Mouse (Mus musculus): ENCODE results near the gene Zfp30. TPM values are rescaled to one million over a fixed set of nuclear protein-coding genes. Genes with fewer than 3 reads are reported as not detected.

Gene Zfp30
- total and polyA plus RNA-seq, 3 experiments = 1.4 to 2.7 TPM; not detected in 1

DNA sequence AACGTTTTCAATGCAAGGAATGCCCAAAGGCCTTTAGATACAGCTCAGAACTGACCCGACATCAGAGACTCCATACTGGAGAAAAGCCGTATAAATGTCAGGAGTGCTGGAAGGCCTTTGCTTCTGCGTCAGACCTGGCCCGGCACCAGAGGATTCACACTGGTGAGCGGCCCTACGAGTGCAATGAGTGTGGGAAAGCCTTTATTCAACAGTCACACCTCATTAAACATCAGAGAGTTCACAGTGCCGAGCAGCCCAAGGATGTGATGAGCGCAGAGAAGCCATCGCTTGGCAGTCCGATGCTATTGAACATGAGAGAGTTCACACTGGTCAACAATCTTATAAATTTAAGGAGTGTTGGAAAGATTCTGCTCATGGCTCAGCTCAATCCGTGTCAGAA, 46.0 kb downstream of the Zfp30 start:
- Histone ChIP-seq H3K79me2 (ENCODE audit: control insufficient read depth, insufficient read depth, low read length, poor library complexity) (no peaks in the 10 kb centered on the region), H3K4me3 (ENCODE audit: control insufficient read depth in 1 of 2, insufficient read depth in 1 of 2, low read depth in 2 of 2, low read length in 2 of 2) (no peak overlapping the region), H3K36me3 (ENCODE audit: control insufficient read depth in 1 of 2, insufficient read depth in 2 of 2, low read length in 2 of 2) (peaks cover 0 to 2% of the 10 kb centered on the region in 2 experiments; a peak in 1 of 4 replicates), H3K27me3 (ENCODE audit: control insufficient read depth in 1 of 2, insufficient read depth in 2 of 2, low read length in 2 of 2) (no peaks in the 10 kb centered on the region), H3K27ac (ENCODE audit: control insufficient read depth, low read depth, low read length) (no peak overlapping the region), H3K4me1 (ENCODE audit: control insufficient read depth in 1 of 2, insufficient read depth in 2 of 2, low read length in 2 of 2) (no peaks in the 10 kb centered on the region), H3K9ac (ENCODE audit: control insufficient read depth, low read depth, low read length, poor library complexity, severe bottlenecking) (no peak overlapping the region), H3K9me3 (replicated peaks; ENCODE audit: insufficient read depth, low read length) (no peaks in the 10 kb centered on the region)
- DNase-seq (ENCODE audit: low read depth, low spot score) = no peak
- TF ChIP-seq ELF1 (IDR thresholded peaks at IDR 0.05; ENCODE audit: low read depth, low read length) = no peak
- TF ChIP-seq HCFC1 (IDR thresholded peaks at IDR 0.05; ENCODE audit: low read depth, low read length) = no peak
- no peak for TF ChIP-seq CHD1 (IDR thresholded peaks at IDR 0.05; ENCODE audit: low read depth, low read length)
- TF ChIP-seq POLR2AphosphoS2 (IDR thresholded peaks at IDR 0.05; ENCODE audit: low read length) = no peak
- TF ChIP-seq EP300 (IDR thresholded peaks at IDR 0.05; ENCODE audit: low read depth in 1 of 2, low read length in 2 of 2) = no peak
- no peak for TF ChIP-seq TCF12 (IDR thresholded peaks at IDR 0.05; ENCODE audit: low read depth, low read length)
- no peak for TF ChIP-seq TBP (IDR thresholded peaks at IDR 0.05; ENCODE audit: low read depth, low read length)
- no peak for TF ChIP-seq POLR2A (IDR thresholded peaks at IDR 0.05; ENCODE audit: control insufficient read depth in 1 of 2, insufficient read depth in 1 of 2, low read depth in 1 of 2, low read length in 2 of 2, poor library complexity in 1 of 2)
- no peak for TF ChIP-seq MYC (IDR thresholded peaks at IDR 0.05; ENCODE audit: low read depth, low read length)
- no peak for TF ChIP-seq CHD2 (IDR thresholded peaks at IDR 0.05; ENCODE audit: low read length)
- no peak for TF ChIP-seq USF1 (IDR thresholded peaks at IDR 0.05; ENCODE audit: low read depth, low read length)
- TF ChIP-seq MAZ (IDR thresholded peaks at IDR 0.05; ENCODE audit: low read depth, low read length) = no peak
- TF ChIP-seq RCOR1 (IDR thresholded peaks at IDR 0.05; ENCODE audit: low read depth, low read length) = no peak

DNA sequence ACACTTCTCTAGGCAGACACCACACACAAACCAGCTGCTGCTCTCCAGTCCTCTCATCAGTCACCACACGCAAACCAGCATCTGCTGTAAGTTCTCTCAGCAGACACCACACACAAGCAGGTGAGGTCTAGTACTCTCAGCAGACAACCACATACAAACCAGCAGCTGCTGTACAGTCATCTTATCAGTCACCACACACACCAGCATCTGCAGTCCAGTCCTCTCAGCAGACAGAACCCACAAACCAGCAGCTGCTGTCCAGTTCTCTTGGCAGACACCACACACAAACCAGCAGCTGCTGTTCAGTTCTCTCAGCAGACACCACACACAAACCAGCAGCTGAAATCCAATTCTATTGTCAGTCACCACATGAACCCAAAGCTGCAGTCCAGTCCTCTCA, 53.0 kb downstream of the Zfp30 start:
- H3K9me3 ChIP-seq (replicated peaks; ENCODE audit: insufficient read depth, low read length) = no peaks in the 10 kb centered on the region
- peak; percentile 25 for DNase-seq (ENCODE audit: low read depth, low spot score)
- H3K27ac ChIP-seq (ENCODE audit: control insufficient read depth, low read depth, low read length) = no peak overlapping the region
- TF ChIP-seq TCF12 (IDR thresholded peaks at IDR 0.05; ENCODE audit: low read depth, low read length) (peak; percentile 42; the same call in 1 of the 2 replicates), MEF2A (IDR thresholded peaks at IDR 0.05; ENCODE audit: extremely low read depth, insufficient replicate concordance, low read depth, low read length, poor library complexity, severe bottlenecking) (no peak), UBTF (IDR thresholded peaks at IDR 0.05; ENCODE audit: borderline replicate concordance, insufficient read depth, low read depth, low read length) (no peak), ZC3H11A (IDR thresholded peaks at IDR 0.05; ENCODE audit: low read depth, low read length) (no peak), RCOR1 (IDR thresholded peaks at IDR 0.05; ENCODE audit: low read depth, low read length) (no peak), MYB (IDR thresholded peaks at IDR 0.05; ENCODE audit: low read depth, low read length) (no peak), USF1 (IDR thresholded peaks at IDR 0.05; ENCODE audit: low read depth, low read length) (no peak), MAX (IDR thresholded peaks at IDR 0.05; ENCODE audit: low read length) (no peak), CTCF (IDR thresholded peaks at IDR 0.05 in 2 of 3, conservative IDR thresholded peaks at IDR 0.05 in 1 of 3; ENCODE audit: control insufficient read depth in 1 of 3, insufficient read depth in 1 of 3, low read depth in 2 of 3, low read length in 3 of 3, poor library complexity in 1 of 3, severe bottlenecking in 1 of 3) (no peak), ELF1 (IDR thresholded peaks at IDR 0.05; ENCODE audit: low read depth, low read length) (no peak), TAL1 (IDR thresholded peaks at IDR 0.05; ENCODE audit: low read length) (peak; percentile 6; the same call in 1 of the 2 replicates), KAT2A (conservative IDR thresholded peaks at IDR 0.05; ENCODE audit: low read depth, low read length) (no peak), GABPA (IDR thresholded peaks at IDR 0.05; ENCODE audit: low read depth, low read length) (no peak)
- H3K79me2 ChIP-seq (ENCODE audit: control insufficient read depth, insufficient read depth, low read length, poor library complexity) = no peaks in the 10 kb centered on the region
- H3K4me1 ChIP-seq (ENCODE audit: control insufficient read depth in 1 of 2, insufficient read depth in 2 of 2, low read length in 2 of 2) = peaks cover 0 to 3% of the 10 kb centered on the region in 2 experiments; a peak in 2 of 4 replicates
- no peaks in the 10 kb centered on the region for H3K27me3 ChIP-seq (ENCODE audit: control insufficient read depth in 1 of 2, insufficient read depth in 2 of 2, low read length in 2 of 2)
- H3K4me3 ChIP-seq (ENCODE audit: control insufficient read depth in 1 of 2, insufficient read depth in 1 of 2, low read depth in 2 of 2, low read length in 2 of 2) = no peak overlapping the region
- H3K36me3 ChIP-seq (ENCODE audit: control insufficient read depth in 1 of 2, insufficient read depth in 2 of 2, low read length in 2 of 2) = 0 out of 4 replicates have a peak, but pooled peaks cover 0 to 2% of the 10 kb centered on the region in 2 experiments
- no peak overlapping the region for H3K9ac ChIP-seq (ENCODE audit: control insufficient read depth, low read depth, low read length, poor library complexity, severe bottlenecking)
